Mouse (Mus musculus) forebrain, postnatal 0 days (tissue): ENCODE measurements at regions not wholly inside any gene's neighbourhood (a gene's known extent, or its start where the extent isn't known, plus 50 kb on each side); places are given as distances from the start of the nearest gene placed in this dataset.
"Not testable (repeated sequence)": the region's sequence is repeated elsewhere in the genome, so short reads cannot be mapped to it uniquely, and the experiment has no call there.

ENCODE experiments used
- ATAC-seq: fragments of 200-750 bp; cut with Nextera tagmentation; 2 replicates; pipeline ENCODE4 v1.8.0; 2017; ENCODE audit warnings: mild to moderate bottlenecking, moderate library complexity
- DNase-seq: peaks from one replicate; pipeline ENCODE4 v3.0.0-alpha.2; 2015
- H3K27ac ChIP-seq: fragments of 300-500 bp; sonication (generic); 2 replicates; pipeline ENCODE4 v1.5.1; 2014; ENCODE audit warnings: low read depth, mild to moderate bottlenecking, antibody characterized with exemption, low read length, moderate library complexity, mixed read lengths
- H3K27me3 ChIP-seq: fragments of 300-500 bp; sonication (generic); 2 replicates; pipeline ENCODE4 v1.6.1; 2014; ENCODE audit warnings: mild to moderate bottlenecking, low read length, mixed read lengths; ENCODE audit not compliant: insufficient read depth
- H3K36me3 ChIP-seq: fragments of 300-500 bp; sonication (generic); 2 replicates; pipeline ENCODE4 v1.6.1; 2014; ENCODE audit warnings: mild to moderate bottlenecking, moderate library complexity; ENCODE audit not compliant: insufficient read depth
- H3K4me1 ChIP-seq: fragments of 300-500 bp; sonication (generic); 2 replicates; pipeline ENCODE4 v1.6.1; 2014; ENCODE audit warnings: antibody characterized with exemption; ENCODE audit not compliant: insufficient read depth
- H3K4me2 ChIP-seq: fragments of 300-500 bp; sonication (generic); 2 replicates; pipeline ENCODE4 v1.6.1; 2014; ENCODE audit warnings: low read depth, mild to moderate bottlenecking, moderate library complexity
- H3K4me3 ChIP-seq: fragments of 300-500 bp; sonication (generic); 2 replicates; pipeline ENCODE4 v1.5.1; 2014; ENCODE audit warnings: low read depth, low read length, mixed read lengths
- H3K9ac ChIP-seq: fragments of 300-500 bp; sonication (generic); 2 replicates; pipeline ENCODE4 v1.6.1; 2014; ENCODE audit warnings: mild to moderate bottlenecking
- H3K9me3 ChIP-seq: fragments of 300-500 bp; sonication (generic); 2 replicates; pipeline ENCODE4 v1.6.1; 2016; ENCODE audit warnings: low read length
- CTCF ChIP-seq: sonication (generic); IDR thresholded peaks from 2 replicates; pipeline ENCODE4 v1.5.1; 2016; ENCODE audit warnings: antibody characterized with exemption, control low read depth, low read depth
- WGBS: fragments of 180-500 bp; shearing (Covaris S2); extraction: QIAGEN DNeasy Blood & Tissue Kit; methylation state at CpG from one replicate; pipeline ENCODE4 v1.1.7; 2014; 5-methylcytosine and 5-hydroxymethylcytosine counted together

GRCm38 (mm10) chrX:70606349-70606748 lies 129.4 kb upstream of the Tmem185a start:
- no peak for ATAC-seq
- 52% methylated on average over 1 of the region's 1 CpGs for WGBS
- H3K27me3 ChIP-seq: no peaks in the 10 kb centered on the region
- no peak overlapping the region for H3K4me2 ChIP-seq
- no peaks in the 10 kb centered on the region for H3K36me3 ChIP-seq
- no peak overlapping the region for H3K4me3 ChIP-seq
- no peaks in the 10 kb centered on the region for H3K9me3 ChIP-seq
- TF ChIP-seq CTCF: no peak
- H3K4me1 ChIP-seq: no peaks in the 10 kb centered on the region
- DNase-seq: peak; percentile 1
- H3K9ac ChIP-seq: no peak overlapping the region
- H3K27ac ChIP-seq: no peak overlapping the region

- WGBS: 19% methylated on average over 2 of the region's 2 CpGs
- not testable (repeated sequence) for H3K9me3 ChIP-seq, H3K27ac ChIP-seq, H3K36me3 ChIP-seq, H3K4me3 ChIP-seq, H3K4me2 ChIP-seq, H3K9ac ChIP-seq, H3K4me1 ChIP-seq, H3K27me3 ChIP-seq
- DNase-seq (peak; percentile 66), ATAC-seq (peak; percentile 70; the same call in 1 of the 2 replicates)
- peak; percentile 82 for TF ChIP-seq CTCF
Observed at GRCm38 (mm10) chrX:70582344-70582743, 105.4 kb upstream of the Tmem185a start.

DNA sequence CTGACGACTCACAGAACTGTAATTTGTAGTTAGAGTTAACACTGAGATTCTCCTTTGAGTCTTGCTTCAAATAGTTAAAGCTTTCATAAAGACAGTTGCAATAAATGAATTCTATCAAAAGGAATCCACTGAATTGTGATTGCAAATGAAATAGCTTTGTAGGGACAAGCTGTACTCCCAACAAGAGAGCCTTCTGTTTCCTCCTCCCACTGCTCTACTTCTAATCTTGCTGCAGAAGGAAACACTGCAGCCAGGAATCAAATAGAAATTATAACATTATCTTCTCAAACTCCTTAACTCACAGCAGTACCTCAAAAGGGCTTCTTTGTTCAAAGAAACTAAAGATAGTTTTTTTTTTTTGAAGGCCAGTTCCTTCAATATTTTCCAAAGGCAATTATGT lies 103.2 kb upstream of the Tmem185a start:
- 68% methylated on average over 1 of the region's 1 CpGs for WGBS
- Histone ChIP-seq H3K27ac (no peak overlapping the region), H3K27me3 (no peaks in the 10 kb centered on the region), H3K9ac (no peak overlapping the region), H3K36me3 (no peaks in the 10 kb centered on the region), H3K4me2 (no peak overlapping the region), H3K4me1 (no peaks in the 10 kb centered on the region), H3K9me3 (no peaks in the 10 kb centered on the region), H3K4me3 (no peak overlapping the region)
- TF ChIP-seq CTCF: no peak
- DNase-seq (no peak), ATAC-seq (no peak)

- H3K9me3 ChIP-seq, H3K27ac ChIP-seq, H3K4me3 ChIP-seq, H3K36me3 ChIP-seq, H3K4me2 ChIP-seq, H3K27me3 ChIP-seq, H3K9ac ChIP-seq, H3K4me1 ChIP-seq, DNase-seq: not testable (repeated sequence)
- peak; percentile 29; the same call in 1 of the 2 replicates for ATAC-seq
- WGBS: 36% methylated on average over 1 of the region's 6 CpGs
Observed at GRCm38 (mm10) chrX:70574243-70574642, 97.3 kb upstream of the Tmem185a start.

- not testable (repeated sequence) for H3K27ac ChIP-seq
Observed at GRCm38 (mm10) chrX:70570586-70570985, 93.6 kb upstream of the Tmem185a start.

DNA sequence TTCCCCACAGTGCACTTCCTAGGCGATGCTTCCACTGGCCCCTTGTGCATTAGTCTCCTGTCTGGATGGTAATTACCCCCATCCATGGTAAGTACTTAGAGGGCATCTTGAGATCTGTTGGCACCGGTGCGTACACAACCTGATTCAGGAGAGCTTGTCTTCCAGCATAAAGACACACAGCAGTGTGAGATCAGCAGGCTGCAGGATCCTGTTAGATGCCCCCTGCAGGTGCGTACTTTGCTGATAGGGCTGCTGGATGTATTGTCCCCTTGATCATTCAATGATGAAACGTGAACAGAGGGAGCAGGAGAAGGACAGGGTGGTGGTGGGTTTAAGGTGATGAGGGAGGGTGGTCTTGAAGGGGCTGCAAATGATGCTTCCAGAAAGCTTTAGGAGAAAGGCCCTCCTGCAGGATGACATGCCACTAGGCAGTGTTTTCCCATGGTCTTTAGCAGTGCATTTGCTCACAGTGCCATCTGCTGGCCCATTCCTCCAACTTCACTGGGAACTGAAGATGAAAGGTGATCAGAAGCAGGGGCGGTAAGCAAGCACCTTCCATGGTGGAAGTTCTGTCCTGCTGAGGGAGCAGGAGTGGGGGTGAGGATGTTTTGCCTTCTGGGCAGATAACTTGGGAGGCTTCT lies 92.5 kb upstream of the Tmem185a start:
- not testable (repeated sequence) for H3K27me3 ChIP-seq, H3K36me3 ChIP-seq, H3K4me1 ChIP-seq, H3K9me3 ChIP-seq, H3K4me3 ChIP-seq, H3K9ac ChIP-seq, H3K27ac ChIP-seq, H3K4me2 ChIP-seq
- peak; percentile 91 for ATAC-seq
- peak; percentile 31 for TF ChIP-seq CTCF
- peak; percentile 6 for DNase-seq
- WGBS: 49% methylated on average over 6 of the region's 6 CpGs

More at GRCm38 (mm10) chrX:70570586-70570985, 93.6 kb upstream of the Tmem185a start:
- not testable (repeated sequence) for H3K27me3 ChIP-seq, ATAC-seq, H3K36me3 ChIP-seq, H3K9ac ChIP-seq, H3K4me1 ChIP-seq, H3K4me2 ChIP-seq, DNase-seq, H3K9me3 ChIP-seq, H3K4me3 ChIP-seq
- 71% methylated on average over 3 of the region's 4 CpGs for WGBS
